Mouse (Mus musculus): ENCODE measurements around the gene Tpbpa. TPM values are rescaled to one million over a fixed set of nuclear protein-coding genes. Genes with fewer than 3 reads are reported as not detected.
A peak's percentile ranks its signal among the peaks of the same experiment; 100 is the strongest.
"Not testable (repeated sequence)": the region's sequence is repeated elsewhere in the genome, so short reads cannot be mapped to it uniquely, and the experiment has no call there.

Gene Tpbpa
- not detected for total RNA-seq (2021)
- long read RNA-seq, experiment 1 = 0 reads
- long read RNA-seq, experiment 2 = 0 reads

- not testable (repeated sequence) for DNase-seq (ENCODE audit: low spot score in 2 of 2)
Measured at GRCm38 (mm10) chr13:60941884-60942283, at the start of gene Tpbpa. Gene Tpbpa (minus strand): TSS chr13:60941984.

- DNase-seq (ENCODE audit: low spot score in 2 of 2) = not testable (repeated sequence)
Measured at GRCm38 (mm10) chr13:60986915-60987314, 45.1 kb upstream of the Tpbpa start.

- not testable (repeated sequence) for DNase-seq (ENCODE audit: low spot score in 2 of 2)
Measured at GRCm38 (mm10) chr13:60972319-60972718, 30.5 kb upstream of the Tpbpa start.

- not testable (repeated sequence) for DNase-seq (ENCODE audit: low spot score in 2 of 2)
Measured at GRCm38 (mm10) chr13:60963985-60964384, 22.2 kb upstream of the Tpbpa start.

GRCm38 (mm10) chr13:60961706-60962105 is 19.9 kb upstream of the Tpbpa start:
- DNase-seq (ENCODE audit: low spot score in 2 of 2) = no peak

GRCm38 (mm10) chr13:60936500-60936901 is 5.3 kb downstream of the Tpbpa start, which contains the start of the genes Gm49391 and Ctla2a:
Gene Gm49391 (minus strand): TSS chr13:60936571.
Gene Ctla2a (minus strand): TSS chr13:60936625.
- no peak for DNase-seq (ENCODE audit: low spot score in 2 of 2)

GRCm38 (mm10) chr13:60935490-60935889 is 6.3 kb downstream of the Tpbpa start, which contains the start of gene Gm49393:
Gene Gm49393 (minus strand): TSS chr13:60935590.
- not testable (repeated sequence) for DNase-seq (ENCODE audit: low spot score in 2 of 2)

- not testable (repeated sequence) for DNase-seq (ENCODE audit: low spot score in 2 of 2)
Measured at GRCm38 (mm10) chr13:60904780-60905179, 37.0 kb downstream of the Tpbpa start, which contains the start of gene Tpbpb. Gene Tpbpb (minus strand): TSS chr13:60904880.

- DNase-seq (ENCODE audit: low spot score in 2 of 2) = peak in 1 of 2 experiments; percentile 1
Measured at GRCm38 (mm10) chr13:60897328-60897727, 44.5 kb downstream of the Tpbpa start, which contains the start of gene Ctla2b. Gene Ctla2b (minus strand): TSS chr13:60897447.

GRCm38 (mm10) chr13:60896794-60897193 is 45.0 kb downstream of the Tpbpa start, which contains the start of gene Gm49392:
Gene Gm49392 (minus strand): TSS chr13:60896894.
- not testable (repeated sequence) for DNase-seq (ENCODE audit: low spot score in 2 of 2)

GRCm38 (mm10) chr13:60895406-60896160 is 46.2 kb downstream of the Tpbpa start:
- no peak for DNase-seq (ENCODE audit: low spot score in 2 of 2)

- DNase-seq (ENCODE audit: low spot score in 2 of 2) = no peak
Measured at GRCm38 (mm10) chr13:60892301-60892700, 49.5 kb downstream of the Tpbpa start.

Other genes with a start within 250 kb of the Tpbpa start
- not detected for gene BC051665, start 155.6 kb downstream of the Tpbpa start, total RNA-seq (2021)
- not detected for gene Ctsll3, start 139.1 kb downstream of the Tpbpa start, total RNA-seq (2021)
- gene 4930486L24Rik, start 77.5 kb downstream of the Tpbpa start, total RNA-seq (2021) = under 1 TPM in 1 of 2 experiments, not detected in 1; 0.45 TPM
- gene Gm49392, start 45.1 kb downstream of the Tpbpa start, total RNA-seq (2021) = not detected
- gene Ctla2b, start 44.5 kb downstream of the Tpbpa start, total RNA-seq (2021) = 1 to 10 TPM; 2.1 to 2.3 TPM
- gene Tpbpb, start 37.1 kb downstream of the Tpbpa start, total RNA-seq (2021) = not detected
- gene Gm49393, start 6.4 kb downstream of the Tpbpa start, total RNA-seq (2021) = not detected
- 1 to 10 TPM in 1 of 2 experiments, under 1 TPM in 1; 0.91 to 1.1 TPM for gene Gm49391, start 5.4 kb downstream of the Tpbpa start, total RNA-seq (2021)
- 10 to 100 TPM; 25.7 to 35.2 TPM for gene Ctla2a, start 5.4 kb downstream of the Tpbpa start, total RNA-seq (2021)
- gene Ctsj, start 64.0 kb upstream of the Tpbpa start, total RNA-seq (2021) = not detected
- gene Ctsq, start 98.6 kb upstream of the Tpbpa start, total RNA-seq (2021) = not detected
- not detected for gene Ctsr, start 222.3 kb upstream of the Tpbpa start, total RNA-seq (2021)

Measured in layer of hippocampus, postnatal 14 days (tissue).